Mouse (Mus musculus) CH12.LX (cell line): ENCODE results near the gene Il6st. TPM values are rescaled to one million over a fixed set of nuclear protein-coding genes. Genes with fewer than 3 reads are reported as not detected.
A peak's percentile ranks its signal among the peaks of the same experiment; 100 is the strongest.

Experiments used
- DNase-seq: peaks from one replicate; pipeline ENCODE4 v3.0.0-alpha.2; 2013; ENCODE audit errors: extremely low read depth
- H3K27ac ChIP-seq: 2 replicates; pipeline ENCODE4 v1.5.1; 2012; ENCODE audit warnings: low read depth, mild to moderate bottlenecking, control low read depth, moderate library complexity; ENCODE audit not compliant: insufficient read depth
- H3K27me3 ChIP-seq: replicated peaks from 2 replicates; pipeline ENCODE3; 2012; ENCODE audit warnings: inconsistent platforms
- H3K36me3 ChIP-seq, 2 experiments: replicated peaks in 1 of 2; 2 replicates each; pipeline versions ENCODE3 to v1.6.1; 2012; ENCODE audit warnings: inconsistent platforms in 1 of 2, low read length in 1 of 2, mild to moderate bottlenecking in 1 of 2, mixed read lengths in 1 of 2, moderate library complexity in 1 of 2; ENCODE audit not compliant: control insufficient read depth in 1 of 2, insufficient read depth in 1 of 2
- H3K4me1 ChIP-seq, 2 experiments: 2 replicates each; pipeline ENCODE4 v1.6.1; 2012; ENCODE audit warnings: inconsistent platforms in 1 of 2, moderate library complexity in 1 of 2; ENCODE audit not compliant: insufficient read depth in 2 of 2, control insufficient read depth in 1 of 2
- H3K4me2 ChIP-seq: 2 replicates; pipeline ENCODE4 v1.6.1; 2012; ENCODE audit warnings: low read depth, mild to moderate bottlenecking, control low read depth; ENCODE audit not compliant: poor library complexity, insufficient read depth, severe bottlenecking
- H3K4me3 ChIP-seq, 3 experiments: fragments of 150-350 bp in 1 of 3; sonication (generic) in 1 of 3; replicated peaks in 1 of 3; 2 replicates each; pipeline versions ENCODE3 to v1.5.1; 2011 to 2012; ENCODE audit warnings: low read depth in 2 of 3, low read length in 2 of 3, mild to moderate bottlenecking in 2 of 3, moderate library complexity in 2 of 3, control low read depth in 1 of 3, improper control_type of control experiment in 1 of 3, inconsistent platforms in 1 of 3, mixed read lengths in 1 of 3; ENCODE audit not compliant: poor library complexity in 1 of 3
- H3K79me2 ChIP-seq: replicated peaks from 2 replicates; pipeline ENCODE4 v1.6.1; 2012; ENCODE audit warnings: mild to moderate bottlenecking, moderate library complexity; ENCODE audit not compliant: control insufficient read depth, poor library complexity, insufficient read depth, severe bottlenecking; ENCODE audit errors: extremely low read depth
- H3K9ac ChIP-seq: 2 replicates; pipeline ENCODE4 v1.6.1; 2012; ENCODE audit warnings: low read depth, mild to moderate bottlenecking, control low read depth, moderate library complexity; ENCODE audit not compliant: insufficient read depth
- H3K9me3 ChIP-seq: replicated peaks from 2 replicates; pipeline ENCODE3; 2012; ENCODE audit warnings: low read length, inconsistent platforms, mixed read lengths
- BHLHE40 ChIP-seq: IDR thresholded peaks from 2 replicates; pipeline ENCODE4 v1.6.1; 2011; ENCODE audit warnings: mild to moderate bottlenecking, low read depth, low read length, improper control_type of control experiment
- CHD1 ChIP-seq: IDR thresholded peaks from 2 replicates; pipeline ENCODE4 v1.6.1; 2012; ENCODE audit warnings: low read depth, low read length, improper control_type of control experiment, inconsistent platforms
- CHD2 ChIP-seq: IDR thresholded peaks from 2 replicates; pipeline ENCODE4 v1.6.1; 2011; ENCODE audit warnings: low read length, improper control_type of control experiment
- CTCF ChIP-seq, 2 experiments: IDR thresholded peaks in 1 of 2; conservative IDR thresholded peaks in 1 of 2; 2 replicates each; pipeline ENCODE4 v1.5.1; 2011 to 2012; ENCODE audit warnings: low read depth in 2 of 2, low read length in 2 of 2, improper control_type of control experiment in 1 of 2, inconsistent platforms in 1 of 2, mild to moderate bottlenecking in 1 of 2, moderate library complexity in 1 of 2
- ELF1 ChIP-seq: IDR thresholded peaks from 2 replicates; pipeline ENCODE4 v1.6.1; 2014; ENCODE audit warnings: low read depth, mild to moderate bottlenecking, inconsistent platforms, low read length, improper control_type of control experiment
- EP300 ChIP-seq: IDR thresholded peaks from 2 replicates; pipeline ENCODE4 v1.6.1; 2011; ENCODE audit warnings: low read length, improper control_type of control experiment
- ETS1 ChIP-seq: conservative IDR thresholded peaks from 2 replicates; pipeline ENCODE4 v1.6.1; 2012; ENCODE audit warnings: low read depth, mild to moderate bottlenecking, inconsistent platforms, low read length, improper control_type of control experiment, moderate library complexity
- IRF4 ChIP-seq: IDR thresholded peaks from 2 replicates; pipeline ENCODE4 v1.6.1; 2014; ENCODE audit warnings: low read depth, mild to moderate bottlenecking, inconsistent platforms, low read length, improper control_type of control experiment
- JUN ChIP-seq: IDR thresholded peaks from 2 replicates; pipeline ENCODE4 v1.6.1; 2011; ENCODE audit warnings: low read depth, mild to moderate bottlenecking, low read length, improper control_type of control experiment, moderate library complexity; ENCODE audit not compliant: insufficient read depth
- JUND ChIP-seq: conservative IDR thresholded peaks from 2 replicates; pipeline ENCODE4 v1.6.1; 2011; ENCODE audit warnings: low read depth, low read length, improper control_type of control experiment
- KAT2A ChIP-seq: IDR thresholded peaks from 2 replicates; pipeline ENCODE4 v1.6.1; 2012; ENCODE audit warnings: low read length, improper control_type of control experiment, inconsistent platforms; ENCODE audit not compliant: insufficient replicate concordance
- MAFK ChIP-seq: IDR thresholded peaks from 2 replicates; pipeline ENCODE4 v1.6.1; 2011; ENCODE audit warnings: low read length, improper control_type of control experiment; ENCODE audit not compliant: insufficient replicate concordance
- MAX ChIP-seq: IDR thresholded peaks from 2 replicates; pipeline ENCODE4 v1.6.1; 2011; ENCODE audit warnings: low read length, improper control_type of control experiment
- MAZ ChIP-seq: IDR thresholded peaks from 2 replicates; pipeline ENCODE4 v1.6.1; 2012; ENCODE audit warnings: low read depth, mild to moderate bottlenecking, inconsistent platforms, low read length, improper control_type of control experiment, moderate library complexity
- MEF2A ChIP-seq: IDR thresholded peaks from 2 replicates; pipeline ENCODE4 v1.6.1; 2014; ENCODE audit warnings: low read depth, mild to moderate bottlenecking, inconsistent platforms, low read length, improper control_type of control experiment, borderline replicate concordance
- MXI1 ChIP-seq: IDR thresholded peaks from 2 replicates; pipeline ENCODE4 v1.6.1; 2011; ENCODE audit warnings: mild to moderate bottlenecking, low read depth, low read length, improper control_type of control experiment
- MYC ChIP-seq: IDR thresholded peaks from 2 replicates; pipeline ENCODE4 v1.6.1; 2011; ENCODE audit warnings: low read depth, mild to moderate bottlenecking, improper control_type of control experiment, low read length
- NELFE ChIP-seq: IDR thresholded peaks from 2 replicates; pipeline ENCODE4 v1.6.1; 2011; ENCODE audit warnings: low read depth, low read length, improper control_type of control experiment
- PAX5 ChIP-seq: IDR thresholded peaks from 2 replicates; pipeline ENCODE4 v1.6.1; 2012; ENCODE audit warnings: low read length, inconsistent platforms, mixed read lengths
- POLR2A ChIP-seq: IDR thresholded peaks from 2 replicates; pipeline ENCODE4 v1.6.1; 2011; ENCODE audit warnings: low read depth, mild to moderate bottlenecking, improper control_type of control experiment, low read length
- POLR2AphosphoS2 ChIP-seq: IDR thresholded peaks from 2 replicates; pipeline ENCODE4 v1.6.1; 2011; ENCODE audit warnings: low read depth, low read length, improper control_type of control experiment
- RAD21 ChIP-seq: IDR thresholded peaks from 2 replicates; pipeline ENCODE4 v1.6.1; 2011; ENCODE audit warnings: low read depth, mild to moderate bottlenecking, low read length, improper control_type of control experiment, moderate library complexity
- RCOR1 ChIP-seq: conservative IDR thresholded peaks from 2 replicates; pipeline ENCODE4 v1.6.1; 2012; ENCODE audit warnings: low read depth, mild to moderate bottlenecking, inconsistent platforms, low read length, improper control_type of control experiment
- SIN3A ChIP-seq: IDR thresholded peaks from 2 replicates; pipeline ENCODE4 v1.6.1; 2012; ENCODE audit warnings: low read length, improper control_type of control experiment, inconsistent platforms
- SMC3 ChIP-seq: IDR thresholded peaks from 2 replicates; pipeline ENCODE4 v1.6.1; 2011; ENCODE audit warnings: low read depth, low read length, improper control_type of control experiment
- TBP ChIP-seq: conservative IDR thresholded peaks from 2 replicates; pipeline ENCODE4 v1.6.1; 2011; ENCODE audit warnings: low read depth, low read length, improper control_type of control experiment
- TCF12 ChIP-seq: IDR thresholded peaks from 2 replicates; pipeline ENCODE4 v1.6.1; 2014; ENCODE audit warnings: low read depth, mild to moderate bottlenecking, inconsistent platforms, low read length, improper control_type of control experiment
- USF2 ChIP-seq: conservative IDR thresholded peaks from 2 replicates; pipeline ENCODE4 v1.6.1; 2011; ENCODE audit warnings: low read depth, low read length, improper control_type of control experiment
- ZC3H11A ChIP-seq: IDR thresholded peaks from 2 replicates; pipeline ENCODE4 v1.6.1; 2012; ENCODE audit warnings: low read depth, mild to moderate bottlenecking, inconsistent platforms, low read length, improper control_type of control experiment
- ZKSCAN1 ChIP-seq: IDR thresholded peaks from 2 replicates; pipeline ENCODE4 v1.6.1; 2012; ENCODE audit warnings: low read depth, inconsistent platforms, low read length, improper control_type of control experiment, borderline replicate concordance
- ZNF384 ChIP-seq: IDR thresholded peaks from 2 replicates; pipeline ENCODE4 v1.6.1; 2012; ENCODE audit warnings: low read depth, low read length, improper control_type of control experiment, inconsistent platforms
- dilution Hi-C: fragments of 300-500 bp; cut with MboI; formaldehyde crosslinking; loops from 2 replicates; pipeline ENCODE4 v1.14.3; 2020; ENCODE audit warnings: low sequenced_read_pairs; ENCODE audit not compliant: extremely low pct_unique_long_range_greater_than_20kb, extremely low pct_ligation_motif_present
- in situ Hi-C: fragments of 300-500 bp; cut with MboI; formaldehyde crosslinking; loops from 3 replicates; pipeline ENCODE4 v1.14.3; 2019; ENCODE audit warnings: low sequenced_read_pairs, low pct_ligation_motif_present, low pct_unique_long_range_greater_than_20kb, mixed read lengths
- polyA plus RNA-seq: library from polyadenylated mRNA; unstranded; fragments of >175 nt; gene quantifications from 2 replicates; pipeline ENCODE4 v1.2.1, GENCODE M21; 2012; ENCODE audit warnings: low read depth; ENCODE audit not compliant: insufficient read length
- total RNA-seq, 2 experiments: library from RNA; depleted of rRNA; stranded (reverse); fragments of 300-350 nt in 1 of 2; fragments of >200 nt in 1 of 2; gene quantifications; 2 replicates each; pipeline ENCODE4 v1.2.3; 2012 to 2014

The Il6st gene
- total and polyA plus RNA-seq, 3 experiments, result 3.5 to 7.6 (median 5.7) TPM

DNA sequence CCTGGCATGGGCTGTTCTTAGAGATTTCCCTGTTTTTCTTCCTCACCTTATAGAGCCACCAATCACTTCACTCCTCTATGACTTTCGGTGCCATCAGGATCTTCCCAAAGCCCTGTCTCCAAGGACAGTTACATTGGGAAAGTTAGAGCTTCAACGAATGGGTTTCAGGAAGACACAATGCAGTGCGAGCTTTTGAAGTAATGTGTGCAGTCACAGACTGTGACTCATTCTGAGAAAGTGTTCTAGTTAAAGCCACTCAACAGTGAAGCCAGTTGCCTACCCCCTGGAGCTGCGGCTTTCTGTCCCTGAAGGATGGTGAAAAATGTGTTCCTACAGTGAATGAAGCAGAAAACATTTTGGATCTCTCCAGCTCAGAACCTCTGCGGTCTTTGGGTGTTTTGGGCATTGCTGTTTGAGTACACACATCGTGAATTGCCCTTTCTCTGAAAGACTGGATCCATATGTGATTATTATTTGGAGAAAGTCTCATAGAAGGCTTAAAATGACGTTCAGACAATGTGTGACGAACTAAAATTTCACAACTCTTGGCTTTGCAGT is 16.7 kb upstream of the Il6st start:
- H3K9me3 ChIP-seq, result peaks cover 5% of the 10 kb centered on the region
- H3K4me2 ChIP-seq, result peak overlapping the region; percentile 74
- no peak overlapping the region for H3K27ac ChIP-seq
- in situ Hi-C loops, result no loop called here
- peaks cover 0 to 28% of the 10 kb centered on the region in 2 experiments; a peak in 3 of 4 replicates for H3K4me1 ChIP-seq
- H3K36me3 ChIP-seq, result no peaks in the 10 kb centered on the region
- H3K27me3 ChIP-seq, result no peaks in the 10 kb centered on the region
- no peak overlapping the region; the same call in 1 of the 2 replicates for H3K9ac ChIP-seq
- TF ChIP-seq PAX5 (no peak), MAZ (0 out of 2 replicates have a peak, but pooled peaks have one; percentile 62), EP300 (peak; percentile 99), CTCF (conservative IDR thresholded peaks at IDR 0.05 in 1 of 2, IDR thresholded peaks at IDR 0.05 in 1 of 2; ENCODE audit: low read depth in 2 of 2, low read length in 2 of 2) (no peak), TBP (no peak), SIN3A (peak; percentile 36; the same call in 1 of the 2 replicates), MAFK (peak; percentile 84), ZNF384 (peak; percentile 44), ZKSCAN1 (no peak), SMC3 (peak; percentile 17), TCF12 (peak; percentile 56; the same call in 1 of the 2 replicates), ETS1 (peak; percentile 70), JUND (peak; percentile 98), CHD1 (no peak), IRF4 (peak; percentile 98), CHD2 (peak; percentile 42; the same call in 1 of the 2 replicates), POLR2A (no peak), MEF2A (peak; percentile 86), KAT2A (no peak), ELF1 (0 out of 2 replicates have a peak, but pooled peaks have one; percentile 32), RAD21 (peak; percentile 12), USF2 (no peak), POLR2AphosphoS2 (no peak), MYC (peak; percentile 80), MXI1 (0 out of 2 replicates have a peak, but pooled peaks have one; percentile 30), RCOR1 (peak; percentile 91), JUN (peak; percentile 95), ZC3H11A (no peak), BHLHE40 (peak; percentile 83), MAX (peak; percentile 86), NELFE (no peak)
- TF ChIP-seq, all 38 proteins: peak for 20
- peak; percentile 70 for DNase-seq
- dilution Hi-C loops, result no loop called here
- H3K4me3 ChIP-seq, result no peak overlapping the region
- H3K79me2 ChIP-seq, result no peaks in the 10 kb centered on the region
